Mouse (Mus musculus) heart, postnatal 0 days (tissue): ENCODE data around the gene Tmprss15. TPM values are rescaled to one million over a fixed set of nuclear protein-coding genes. Genes with fewer than 3 reads are reported as not detected.

Experiments used
- ATAC-seq: fragments of 200-750 bp; cut with Nextera tagmentation; 2 replicates; pipeline ENCODE4 v1.8.0; 2017; ENCODE audit warnings: low read depth, moderate number of reproducible peaks, moderate library complexity; ENCODE audit not compliant: insufficient read depth
- DNase-seq: peaks from one replicate; pipeline ENCODE4 v3.0.0-alpha.2; 2016; ENCODE audit warnings: low spot score
- H3K27ac ChIP-seq: fragments of 300-500 bp; sonication (generic); 2 replicates; pipeline ENCODE4 v1.5.1; 2014; ENCODE audit warnings: low read depth, mild to moderate bottlenecking
- H3K27me3 ChIP-seq: fragments of 300-500 bp; sonication (generic); 2 replicates; pipeline ENCODE4 v1.6.1; 2014; ENCODE audit warnings: low read length, mixed read lengths; ENCODE audit not compliant: control insufficient read depth, insufficient read depth
- H3K36me3 ChIP-seq: fragments of 300-500 bp; sonication (generic); replicated peaks from 2 replicates; pipeline ENCODE4 v1.6.1; 2014; ENCODE audit warnings: low read length, mixed read lengths; ENCODE audit not compliant: control insufficient read depth, insufficient read depth
- H3K4me1 ChIP-seq: fragments of 300-500 bp; sonication (generic); 2 replicates; pipeline ENCODE4 v1.6.1; 2014; ENCODE audit warnings: antibody characterized with exemption; ENCODE audit not compliant: control insufficient read depth, insufficient read depth
- H3K4me2 ChIP-seq: fragments of 300-500 bp; sonication (generic); 2 replicates; pipeline ENCODE4 v1.6.1; 2014; ENCODE audit warnings: low read depth, mild to moderate bottlenecking, low read length, moderate library complexity
- H3K4me3 ChIP-seq: fragments of 300-500 bp; sonication (generic); 2 replicates; pipeline ENCODE4 v1.5.1; 2014; ENCODE audit warnings: low read depth, low read length
- H3K9ac ChIP-seq: fragments of 300-500 bp; sonication (generic); replicated peaks from 2 replicates; pipeline ENCODE4 v1.6.1; 2014; ENCODE audit warnings: low read depth, low read length, mixed read lengths
- H3K9me3 ChIP-seq: fragments of 300-500 bp; sonication (generic); replicated peaks from 2 replicates; pipeline ENCODE4 v1.6.1; 2016; ENCODE audit warnings: low read length; ENCODE audit not compliant: control insufficient read depth
- CTCF ChIP-seq: IDR thresholded peaks from 2 replicates; pipeline ENCODE4 v1.5.1; 2016; ENCODE audit warnings: antibody characterized with exemption, control low read depth, low read depth
- EP300 ChIP-seq: IDR thresholded peaks from 2 replicates; pipeline ENCODE4 v1.6.1; 2016; ENCODE audit warnings: antibody characterized with exemption, low read depth
- WGBS: fragments of 180-500 bp; shearing (Covaris S2); extraction: QIAGEN DNeasy Blood & Tissue Kit; methylation state at CpG from one replicate; pipeline ENCODE4 v1.1.7; 2014; 5-methylcytosine and 5-hydroxymethylcytosine counted together
- polyA plus RNA-seq: library from polyadenylated mRNA; unstranded; fragments of >200 nt; fragmentation: Nextera tagmentation; extraction: Ambion mirVana; gene quantifications from 2 replicates; pipeline ENCODE4 v1.2.1, GENCODE M21; 2015
- total RNA-seq: library from RNA; depleted of rRNA; stranded (reverse); fragments of >200 nt; gene quantifications from 2 replicates; pipeline ENCODE4 v1.2.3, GENCODE M21; 2014; ENCODE audit warnings: low replicate concordance

Tmprss15 gene
- total and polyA plus RNA-seq, 2 experiments from 2014 or later: not detected

- no peaks in the 10 kb centered on the region for H3K27me3 ChIP-seq
- H3K4me2 ChIP-seq: no peak overlapping the region
- H3K9ac ChIP-seq: no peak overlapping the region
- no peak for TF ChIP-seq CTCF
- no peak for TF ChIP-seq EP300
- no peak for DNase-seq
- no peak overlapping the region for H3K27ac ChIP-seq
- ATAC-seq: no peak
- no peak overlapping the region for H3K4me3 ChIP-seq
- H3K4me1 ChIP-seq: no peaks in the 10 kb centered on the region
- 67% methylated on average over 8 of the region's 8 CpGs for WGBS
- H3K36me3 ChIP-seq: no peaks in the 10 kb centered on the region
- H3K9me3 ChIP-seq: no peaks in the 10 kb centered on the region
These were observed 114.5 kb downstream of the Tmprss15 start for GRCm38 (mm10) chr16:78976384-78976783.

- H3K27ac ChIP-seq: no peak overlapping the region
- H3K9ac ChIP-seq: no peak overlapping the region
- H3K27me3 ChIP-seq: no peaks in the 10 kb centered on the region
- no peak for DNase-seq
- no peaks in the 10 kb centered on the region for H3K36me3 ChIP-seq
- 73% methylated on average over 13 of the region's 13 CpGs for whole genome bisulfite sequencing
- H3K4me3 ChIP-seq: no peak overlapping the region
- ATAC-seq: no peak
- no peak for TF ChIP-seq EP300
- no peak for TF ChIP-seq CTCF
- no peak overlapping the region for H3K4me2 ChIP-seq
- no peaks in the 10 kb centered on the region for H3K4me1 ChIP-seq
- no peaks in the 10 kb centered on the region for H3K9me3 ChIP-seq
These were observed 116.8 kb downstream of the Tmprss15 start for GRCm38 (mm10) chr16:78974099-78974498.

GRCm38 (mm10) chr16:78969091-78969731, 121.7 kb downstream of the Tmprss15 start:
- WGBS: 23% methylated on average over 13 of the region's 13 CpGs
- no peaks in the 10 kb centered on the region for H3K36me3 ChIP-seq
- no peak for ATAC-seq
- H3K4me2 ChIP-seq: no peak overlapping the region
- H3K9me3 ChIP-seq: no peaks in the 10 kb centered on the region
- peak; percentile 21 for DNase-seq
- TF ChIP-seq EP300 (no peak), CTCF (peak; percentile 51)
- no peak overlapping the region for H3K9ac ChIP-seq
- no peaks in the 10 kb centered on the region for H3K27me3 ChIP-seq
- H3K4me3 ChIP-seq: no peak overlapping the region
- H3K27ac ChIP-seq: no peak overlapping the region
- H3K4me1 ChIP-seq: no peaks in the 10 kb centered on the region

GRCm38 (mm10) chr16:78957434-78957833, 133.5 kb downstream of the Tmprss15 start:
- Histone ChIP-seq H3K27me3 (no peaks in the 10 kb centered on the region), H3K9ac (no peak overlapping the region), H3K36me3 (no peaks in the 10 kb centered on the region), H3K4me2 (no peak overlapping the region), H3K27ac (no peak overlapping the region), H3K4me3 (no peak overlapping the region), H3K9me3 (no peaks in the 10 kb centered on the region), H3K4me1 (no peaks in the 10 kb centered on the region)
- 61% methylated on average over 2 of the region's 2 CpGs for WGBS
- TF ChIP-seq CTCF (no peak), EP300 (no peak)
- ATAC-seq (no peak), DNase-seq (no peak)

GRCm38 (mm10) chr16:78950359-78950758, 140.5 kb downstream of the Tmprss15 start:
- H3K36me3 ChIP-seq: no peaks in the 10 kb centered on the region
- 65% methylated on average over 4 of the region's 4 CpGs for WGBS
- no peak overlapping the region for H3K4me2 ChIP-seq
- H3K9me3 ChIP-seq: no peaks in the 10 kb centered on the region
- ATAC-seq (no peak), DNase-seq (no peak)
- TF ChIP-seq EP300 (no peak), CTCF (peak; percentile 31; the same call in 1 of the 2 replicates)
- H3K27me3 ChIP-seq: no peaks in the 10 kb centered on the region
- H3K4me3 ChIP-seq: no peak overlapping the region
- no peak overlapping the region for H3K27ac ChIP-seq
- no peak overlapping the region for H3K9ac ChIP-seq
- H3K4me1 ChIP-seq: no peaks in the 10 kb centered on the region

- Histone ChIP-seq H3K4me1 (no peaks in the 10 kb centered on the region), H3K9ac (no peak overlapping the region), H3K4me2 (no peak overlapping the region), H3K27me3 (no peaks in the 10 kb centered on the region), H3K4me3 (no peak overlapping the region), H3K36me3 (no peaks in the 10 kb centered on the region), H3K9me3 (0 out of 2 replicates have a peak, but pooled peaks cover 6% of the 10 kb centered on the region), H3K27ac (no peak overlapping the region)
- no peak for TF ChIP-seq CTCF
- no peak for TF ChIP-seq EP300
- no peak for ATAC-seq
- no peak for DNase-seq
- WGBS: 56% methylated on average over 8 of the region's 8 CpGs
These were observed 153.1 kb downstream of the Tmprss15 start for GRCm38 (mm10) chr16:78937755-78938154.
